Mouse (Mus musculus) stomach, postnatal 0 days (tissue): ENCODE results near the gene Rbm6.

ENCODE experiments used
- CTCF ChIP-seq: IDR thresholded peaks from 2 replicates; pipeline ENCODE4 v1.5.1; 2016; ENCODE audit warnings: antibody characterized with exemption, low read depth, mild to moderate bottlenecking, moderate library complexity
- EP300 ChIP-seq: optimal IDR thresholded peaks from 2 replicates; pipeline ENCODE3; 2016; ENCODE audit warnings: antibody characterized with exemption

DNA sequence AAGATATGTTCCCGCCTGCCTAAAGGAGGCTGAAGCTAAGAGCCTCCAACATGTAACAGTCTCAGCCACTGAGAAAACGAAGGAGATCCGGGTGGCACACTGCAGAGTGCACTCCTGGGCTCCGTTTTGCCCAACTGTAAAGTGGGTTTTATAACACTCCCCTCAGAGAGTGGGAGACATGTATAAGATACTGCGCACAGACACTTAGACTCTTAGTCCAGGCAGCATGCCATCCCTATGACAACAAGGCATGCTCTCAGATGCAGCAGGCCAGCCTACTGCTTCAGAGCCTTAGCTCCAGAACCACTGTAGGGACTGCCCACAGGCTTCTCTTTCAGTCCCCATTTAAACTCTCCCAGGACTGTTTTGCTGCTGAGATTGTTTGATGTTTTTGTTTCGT, 45.8 kb upstream of the Rbm6 start:
- no peak for TF ChIP-seq CTCF
- no peak for TF ChIP-seq EP300
